Mouse (Mus musculus) G1E (cell line): ENCODE measurements around the gene Rapgef6.

Source experiments
- CTCF ChIP-seq: IDR thresholded peaks from 2 replicates; pipeline ENCODE4 v1.5.1; 2012; ENCODE audit warnings: low read depth, low read length, inconsistent platforms, mixed read lengths
- GATA1 ChIP-seq: IDR thresholded peaks from 2 replicates; pipeline ENCODE4 v1.6.1; 2012; ENCODE audit warnings: borderline replicate concordance, low read length, inconsistent platforms, mixed read lengths
- TAL1 ChIP-seq: conservative IDR thresholded peaks from 2 replicates; pipeline ENCODE4 v1.6.1; 2012; ENCODE audit warnings: low read depth, low read length, inconsistent platforms, mixed read lengths

DNA sequence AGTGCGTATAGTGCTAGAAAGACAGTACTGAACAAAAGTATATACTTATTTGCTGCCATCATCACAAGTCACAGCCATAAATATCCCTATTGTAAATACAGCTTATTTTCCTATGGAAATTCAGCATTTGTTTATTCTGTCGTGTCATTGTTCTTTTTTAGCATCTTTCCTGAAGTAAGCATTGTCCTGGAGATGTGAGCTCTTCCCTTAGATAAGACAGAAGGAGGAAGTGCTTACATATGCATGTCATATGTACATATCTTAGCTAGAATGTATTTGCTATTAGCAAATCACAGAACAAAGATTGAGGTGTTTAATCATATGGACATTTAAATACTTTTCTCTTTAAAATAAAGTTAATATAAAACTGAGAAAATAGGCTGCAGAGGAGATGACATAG, 132.8 kb downstream of the Rapgef6 start:
- no peak for TF ChIP-seq GATA1
- no peak for TF ChIP-seq CTCF
- TF ChIP-seq TAL1 = no peak
